Mouse (Mus musculus): ENCODE results near the gene Mrpl23.

Mrpl23 gene

DNA sequence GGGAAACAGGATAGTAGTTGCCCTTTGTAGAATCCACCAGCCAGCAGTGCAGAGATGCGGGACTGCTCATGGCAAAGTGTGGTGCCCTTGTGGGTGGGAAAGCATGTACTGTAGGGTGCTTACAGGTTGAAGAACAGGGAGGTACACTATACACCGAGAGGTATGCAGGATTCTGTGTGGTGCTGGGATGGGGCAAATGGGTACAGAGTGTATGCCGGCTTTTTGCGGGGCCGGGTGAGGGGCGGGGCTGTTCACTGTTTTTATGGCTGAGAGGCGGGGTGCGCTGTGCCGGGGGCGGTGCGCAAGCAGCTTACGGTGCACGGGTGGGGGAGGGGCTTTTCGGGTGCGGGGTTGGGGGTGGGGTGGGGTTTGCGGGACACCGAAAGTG lies at the start of gene Mrpl23:
Mrpl23 (plus strand) TSS at position 16 of the 388 bp plus-strand sequence.
- DNase-seq, result no peak

DNA sequence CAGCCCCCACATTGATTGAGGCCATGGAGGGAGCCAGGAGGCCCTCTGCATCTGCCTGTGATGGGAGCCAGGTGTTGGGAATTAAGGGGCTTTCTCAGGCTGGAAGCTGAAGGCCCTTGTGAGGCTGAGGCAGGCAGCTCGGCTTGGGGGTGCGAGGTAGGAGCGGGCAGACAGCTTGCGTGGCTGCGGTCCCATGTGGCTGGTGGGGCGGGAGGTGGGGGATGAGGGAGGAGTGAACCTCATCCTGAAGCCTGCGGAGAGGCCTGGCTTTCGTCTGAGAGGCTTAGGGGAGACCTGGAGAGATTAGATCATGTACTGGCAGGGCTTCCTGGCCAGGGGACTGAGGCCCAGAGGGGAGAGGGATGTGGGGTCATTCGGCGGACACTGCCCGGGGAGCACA lies 49.4 kb upstream of the Mrpl23 start:
- DNase-seq, result no peak

DNA sequence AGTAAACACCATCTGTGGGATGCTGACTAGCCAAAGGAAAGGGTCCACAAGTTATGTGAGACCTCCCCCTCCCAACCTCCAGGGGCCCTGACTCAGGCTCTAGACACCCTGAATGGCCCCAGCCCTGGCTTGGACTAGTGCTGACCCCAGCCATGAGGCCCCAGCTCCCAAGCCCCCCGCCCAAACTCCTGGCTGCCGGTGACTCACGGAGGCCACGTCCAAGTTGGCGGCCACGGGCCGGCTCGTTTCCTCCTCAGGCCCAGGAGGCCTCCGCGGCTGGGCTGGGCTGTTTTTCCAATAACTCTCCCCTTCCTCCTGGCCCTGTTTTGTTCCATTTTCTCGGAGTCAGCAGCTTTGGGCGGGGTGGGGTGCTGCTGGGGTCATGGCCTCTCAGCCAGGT lies 47.7 kb upstream of the Mrpl23 start:
- DNase-seq, result no peak

- DNase-seq, result no peak
These were observed 45.7 kb upstream of the Mrpl23 start for GRCm38 (mm10) chr7:142486751-142487162.

DNA sequence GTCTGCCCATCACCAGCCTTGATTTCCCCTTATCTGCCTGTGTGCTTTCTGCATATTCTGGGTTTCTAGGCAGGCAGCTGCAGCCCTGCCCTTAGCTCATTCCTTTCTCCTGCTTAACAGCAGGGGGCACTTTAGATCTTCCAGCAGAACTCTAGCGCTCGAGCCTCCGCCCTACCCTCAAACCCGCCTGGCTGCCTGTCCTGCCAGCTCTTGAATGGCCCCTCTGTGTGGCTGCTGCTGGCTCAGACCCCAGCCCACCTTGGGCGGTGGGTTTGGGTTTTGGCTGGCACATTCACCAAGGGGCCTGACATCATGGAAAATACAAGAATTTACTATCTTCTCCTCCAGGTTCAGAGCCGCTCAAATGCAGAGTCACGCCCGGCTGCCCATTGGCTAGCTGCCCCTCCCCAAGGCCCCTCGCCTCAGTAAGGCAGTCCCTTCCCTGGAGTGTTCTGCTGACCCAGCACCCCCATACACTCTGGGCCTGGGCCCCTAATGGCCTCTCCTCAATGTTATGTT lies 45.1 kb upstream of the Mrpl23 start:
- DNase-seq, result peak; percentile 53 to 60

DNA sequence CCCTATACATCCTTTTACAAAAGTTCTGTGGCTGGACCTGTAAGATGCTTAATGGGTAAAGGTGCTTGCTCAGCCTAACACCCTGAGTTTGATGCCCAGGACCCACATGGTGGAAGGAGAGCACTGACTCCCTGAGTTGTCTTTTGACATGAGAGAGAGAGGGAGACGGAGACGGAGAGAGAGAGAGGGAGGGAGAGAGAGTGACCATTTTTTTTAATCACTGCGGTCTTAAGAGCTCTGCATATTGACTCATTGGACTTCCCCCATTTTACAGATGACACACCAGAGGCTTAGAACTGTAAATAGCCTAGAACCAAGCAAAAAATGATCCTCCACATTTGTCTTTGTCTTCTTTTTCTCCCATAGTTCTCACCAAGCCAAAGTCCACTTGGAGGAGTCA lies 44.4 kb upstream of the Mrpl23 start:
- DNase-seq, result no peak

DNA sequence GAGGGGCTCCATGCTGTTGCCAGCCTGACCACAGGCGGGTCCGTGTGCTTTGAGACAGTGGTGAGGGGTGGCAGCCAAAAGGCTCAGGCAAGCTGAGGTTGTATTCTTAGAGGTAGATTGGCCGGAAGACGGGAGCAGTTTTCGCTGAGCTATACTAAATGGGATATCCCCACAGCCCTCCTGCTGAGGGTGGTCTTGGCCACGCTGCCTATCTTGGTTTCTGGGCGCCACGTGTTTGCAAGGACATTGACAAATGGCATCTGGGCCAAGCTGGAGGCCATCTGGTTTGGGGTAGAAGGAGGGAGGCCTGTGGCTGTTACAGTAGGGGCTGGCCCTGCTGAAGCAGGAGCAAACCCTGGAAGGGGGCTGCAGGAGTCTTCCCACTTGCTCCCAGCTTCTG lies 39.0 kb upstream of the Mrpl23 start:
- peak; percentile 51 to 63 for DNase-seq

GRCm38 (mm10) chr7:142496158-142496557 lies 36.3 kb upstream of the Mrpl23 start:
- DNase-seq, result no peak

GRCm38 (mm10) chr7:142496800-142497199 lies 35.7 kb upstream of the Mrpl23 start:
- no peak for DNase-seq

- DNase-seq, result no peak
These were observed 34.7 kb upstream of the Mrpl23 start for GRCm38 (mm10) chr7:142497775-142498174.

- DNase-seq, result no peak
These were observed 33.9 kb upstream of the Mrpl23 start, which contains the start of gene Tnnt3 for GRCm38 (mm10) chr7:142498575-142498974. Gene Tnnt3, plus strand, starts transcription at chr7:142498836.

DNA sequence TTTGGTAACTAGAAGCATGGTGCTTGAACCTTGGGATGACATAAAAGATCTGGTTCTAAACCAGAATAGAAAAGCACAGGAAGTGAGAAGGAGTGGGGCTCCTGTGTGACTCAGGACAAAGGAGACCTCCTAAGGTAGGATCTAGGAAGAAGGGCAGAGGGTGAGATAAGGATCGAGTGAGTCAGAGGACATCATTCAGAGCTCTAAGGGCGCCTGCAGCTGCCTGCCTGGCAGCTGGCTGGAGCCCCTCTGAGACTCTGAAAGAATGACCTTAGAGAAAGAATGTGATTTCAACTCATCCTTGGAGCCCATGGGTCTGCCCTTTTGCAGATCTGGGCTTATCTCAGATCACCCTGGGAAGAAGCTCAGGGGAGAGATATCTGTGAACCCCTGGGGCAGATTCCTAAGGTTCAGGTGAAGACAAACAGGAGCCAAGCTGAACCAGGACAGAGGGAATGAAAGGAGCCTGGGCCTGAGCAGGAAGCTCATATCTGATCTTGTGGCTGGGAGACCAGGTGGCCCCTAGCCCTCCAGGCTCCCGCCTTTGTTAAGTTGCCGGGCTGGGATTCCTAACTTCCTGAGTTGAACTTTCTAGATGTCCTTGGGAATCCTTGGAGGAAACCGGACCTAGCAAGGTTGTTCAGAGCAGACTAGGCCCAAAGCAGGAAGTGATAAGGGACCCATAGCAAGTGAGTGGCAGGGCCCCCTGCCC lies 33.3 kb upstream of the Mrpl23 start:
- no peak for DNase-seq

- no peak for DNase-seq
These were observed 32.5 kb upstream of the Mrpl23 start for GRCm38 (mm10) chr7:142500032-142500431.

GRCm38 (mm10) chr7:142503206-142503605 lies 29.3 kb upstream of the Mrpl23 start:
- no peak for DNase-seq

GRCm38 (mm10) chr7:142505942-142506341 lies 26.5 kb upstream of the Mrpl23 start:
- peak; percentile 37 to 46 for DNase-seq

DNA sequence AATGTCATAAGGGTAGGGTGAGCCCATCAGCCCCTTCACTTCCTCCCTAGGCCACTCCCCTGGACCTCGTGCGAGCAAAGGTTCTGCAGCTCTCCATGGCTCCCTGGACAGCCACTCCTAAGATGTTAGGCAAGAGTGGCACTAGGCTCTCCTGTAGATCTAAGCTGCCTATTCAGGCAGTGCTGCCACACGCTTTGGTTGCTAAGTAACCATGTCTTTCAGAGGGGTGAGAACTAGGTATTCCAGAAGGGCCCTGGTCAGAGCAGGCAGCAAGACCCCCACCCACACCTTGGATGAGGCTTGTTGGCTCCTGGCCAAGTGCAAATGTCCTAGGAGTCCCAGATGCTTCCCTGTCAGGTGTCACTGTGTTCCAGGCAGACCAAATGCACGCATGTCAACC lies 26.0 kb upstream of the Mrpl23 start:
- DNase-seq, result peak; percentile 46 to 51

DNA sequence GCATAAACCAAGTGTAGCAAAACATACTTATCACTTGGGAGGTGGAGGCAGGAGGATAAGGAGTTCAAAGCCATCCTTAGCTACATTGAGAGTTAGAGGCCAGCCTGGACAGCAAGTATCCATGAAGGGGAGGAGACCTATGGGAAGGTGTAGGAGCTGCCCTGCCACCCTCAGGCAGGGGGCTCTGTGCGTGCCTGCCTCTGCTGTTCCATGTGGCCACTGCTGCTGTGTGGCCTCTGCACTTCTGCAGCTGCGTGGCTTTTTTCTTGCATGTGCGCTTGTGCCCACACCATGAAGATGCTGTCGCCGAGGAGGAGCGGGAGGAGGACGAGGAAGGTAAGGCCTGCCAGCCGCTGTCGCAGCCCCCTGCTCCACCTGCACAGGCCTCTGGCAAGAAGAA lies 25.0 kb upstream of the Mrpl23 start:
- DNase-seq, result no peak

- DNase-seq, result peak in 1 of 2 experiments; percentile 30
These were observed 23.0 kb upstream of the Mrpl23 start for GRCm38 (mm10) chr7:142509518-142509917.

DNA sequence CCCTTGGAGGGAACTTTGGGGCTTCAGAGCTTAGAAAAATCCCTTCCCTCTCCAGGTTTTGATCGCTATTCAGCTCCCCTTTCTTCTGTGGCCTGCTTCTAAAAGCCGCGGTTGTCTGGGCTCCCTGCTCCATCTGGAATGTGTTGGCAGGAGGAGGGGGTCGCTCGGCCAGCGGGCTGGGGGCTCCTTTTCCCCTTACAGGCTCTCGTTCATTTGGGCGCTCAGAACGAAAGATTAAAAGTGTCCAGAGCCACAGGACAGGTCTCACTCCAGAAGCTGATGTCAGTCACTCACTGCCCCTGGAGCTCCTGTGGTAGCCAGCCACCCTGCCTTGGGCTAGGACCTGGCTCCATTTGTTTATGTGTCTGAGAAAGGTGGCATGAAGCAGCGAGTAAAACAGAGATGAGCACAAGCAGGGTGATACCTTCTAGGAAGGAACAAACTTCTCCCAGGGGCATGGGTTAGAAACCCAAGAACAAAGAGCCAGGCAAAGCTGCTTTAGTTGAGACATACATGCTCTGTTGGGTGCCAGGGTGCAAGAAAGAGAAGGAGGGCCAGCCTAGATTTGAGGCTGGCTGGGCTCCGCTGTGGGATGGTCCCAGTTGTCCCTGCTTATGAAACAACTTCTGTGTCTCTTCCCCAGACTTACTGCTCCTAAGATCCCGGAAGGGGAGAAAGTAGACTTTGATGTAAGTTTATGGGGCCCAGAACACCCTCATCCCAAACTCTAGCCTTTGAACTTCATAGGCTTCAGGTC lies 22.3 kb upstream of the Mrpl23 start:
- peak; percentile 48 to 55 for DNase-seq

GRCm38 (mm10) chr7:142514048-142514447 lies 18.4 kb upstream of the Mrpl23 start:
- no peak for DNase-seq

- DNase-seq, result no peak
These were observed 16.1 kb upstream of the Mrpl23 start for GRCm38 (mm10) chr7:142516221-142516978.

- DNase-seq, result no peak
These were observed 15.0 kb upstream of the Mrpl23 start for GRCm38 (mm10) chr7:142517531-142517930.

DNA sequence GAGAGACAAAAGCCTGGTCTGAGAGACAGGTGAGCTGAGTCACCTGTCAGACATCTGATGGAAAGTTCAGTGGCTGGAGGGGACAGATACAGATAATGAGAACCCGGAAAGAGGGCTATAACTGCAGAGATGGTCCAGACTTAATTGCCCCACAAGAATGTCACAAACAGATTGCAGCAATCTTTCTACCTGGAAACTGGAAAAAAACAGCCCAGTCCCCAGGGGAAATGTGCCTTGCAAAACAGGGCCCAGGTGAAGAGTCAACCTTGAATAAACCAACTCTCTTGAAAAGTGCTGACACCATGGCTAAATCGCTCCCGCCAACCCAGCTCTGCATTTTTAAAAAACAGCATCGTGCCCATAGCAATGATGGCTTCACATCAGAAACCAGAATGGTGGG lies 12.2 kb upstream of the Mrpl23 start:
- no peak for DNase-seq

Data from cerebellum, postnatal 10 days (tissue).